Mouse (Mus musculus): ENCODE results near the gene Ino80d. TPM values are rescaled to one million over a fixed set of nuclear protein-coding genes. Genes with fewer than 3 reads are reported as not detected.
A peak's percentile ranks its signal among the peaks of the same experiment; 100 is the strongest.
"Not testable (repeated sequence)": the region's sequence is repeated elsewhere in the genome, so short reads cannot be mapped to it uniquely, and the experiment has no call there.

Gene Ino80d
- polyA plus RNA-seq (2015; fragmentation: Nextera tagmentation; extraction: Ambion mirVana), result 4.5 and 4.9 TPM in 2 replicates

GRCm38 (mm10) chr1:63114136-63114781 is at the start of gene Ino80d:
Gene Ino80d (minus strand): TSS chr1:63114667.
- no peaks in the 10 kb centered on the region for H3K27me3 ChIP-seq (ENCODE audit: control insufficient read depth, insufficient read depth, low read depth, low read length)
- H3K4me1 ChIP-seq (ENCODE audit: control insufficient read depth, low read depth, low read length), result peaks cover 18% of the 10 kb centered on the region
- H3K9ac ChIP-seq (ENCODE audit: low read depth, low read length), result peak within 1 kb of the TSS; percentile 99
- H3K4me3 ChIP-seq (ENCODE audit: low read depth, low read length), result peak within 1 kb of the TSS; percentile 90
- ATAC-seq (ENCODE audit: low read depth), result peak; percentile 80
- H3K36me3 ChIP-seq (ENCODE audit: control insufficient read depth, insufficient read depth), result peaks cover 11% of the 10 kb centered on the region
- 0% methylated on average over 34 of the region's 42 CpGs for WGBS (ENCODE audit: insufficient replicate concordance)
- peak within 1 kb of the TSS; percentile 98 for H3K27ac ChIP-seq (ENCODE audit: low read length)
- peak within 1 kb of the TSS; percentile 81 for H3K4me2 ChIP-seq (ENCODE audit: low read depth, low read length)
- no peaks in the 10 kb centered on the region for H3K9me3 ChIP-seq (replicated peaks; ENCODE audit: control insufficient read depth, low read length)

GRCm38 (mm10) chr1:63140231-63140630 is 25.8 kb upstream of the Ino80d start:
- Histone ChIP-seq H3K4me2 (ENCODE audit: low read depth, low read length) (no peak overlapping the region), H3K4me3 (ENCODE audit: low read depth, low read length) (no peak overlapping the region), H3K27me3 (ENCODE audit: control insufficient read depth, insufficient read depth, low read depth, low read length) (no peaks in the 10 kb centered on the region), H3K36me3 (ENCODE audit: control insufficient read depth, insufficient read depth) (peaks cover 16% of the 10 kb centered on the region), H3K4me1 (ENCODE audit: control insufficient read depth, low read depth, low read length) (no peaks in the 10 kb centered on the region; the same call in 1 of the 2 replicates), H3K27ac (ENCODE audit: low read length) (no peak overlapping the region), H3K9ac (ENCODE audit: low read depth, low read length) (no peak overlapping the region), H3K9me3 (replicated peaks; ENCODE audit: control insufficient read depth, low read length) (no peaks in the 10 kb centered on the region)
- 84% methylated on average over 13 of the region's 13 CpGs for WGBS (ENCODE audit: insufficient replicate concordance)
- ATAC-seq (ENCODE audit: low read depth), result no peak

GRCm38 (mm10) chr1:63138586-63138985 is 24.1 kb upstream of the Ino80d start:
- H3K4me3 ChIP-seq (ENCODE audit: low read depth, low read length); H3K36me3 ChIP-seq (ENCODE audit: control insufficient read depth, insufficient read depth); H3K9me3 ChIP-seq (replicated peaks; ENCODE audit: control insufficient read depth, low read length); H3K9ac ChIP-seq (ENCODE audit: low read depth, low read length); H3K27me3 ChIP-seq (ENCODE audit: control insufficient read depth, insufficient read depth, low read depth, low read length); H3K4me2 ChIP-seq (ENCODE audit: low read depth, low read length); H3K27ac ChIP-seq (ENCODE audit: low read length); ATAC-seq (ENCODE audit: low read depth); H3K4me1 ChIP-seq (ENCODE audit: control insufficient read depth, low read depth, low read length): not testable (repeated sequence)
- 74% methylated on average over 1 of the region's 1 CpGs for WGBS (ENCODE audit: insufficient replicate concordance)

- no peak overlapping the region for H3K4me2 ChIP-seq (ENCODE audit: low read depth, low read length)
- no peak for ATAC-seq (ENCODE audit: low read depth)
- H3K36me3 ChIP-seq (ENCODE audit: control insufficient read depth, insufficient read depth), result peaks cover 7% of the 10 kb centered on the region
- 63% methylated on average over 2 of the region's 2 CpGs for WGBS (ENCODE audit: insufficient replicate concordance)
- H3K27me3 ChIP-seq (ENCODE audit: control insufficient read depth, insufficient read depth, low read depth, low read length), result no peaks in the 10 kb centered on the region
- no peaks in the 10 kb centered on the region; the same call in 1 of the 2 replicates for H3K4me1 ChIP-seq (ENCODE audit: control insufficient read depth, low read depth, low read length)
- H3K4me3 ChIP-seq (ENCODE audit: low read depth, low read length), result no peak overlapping the region
- H3K9ac ChIP-seq (ENCODE audit: low read depth, low read length), result no peak overlapping the region
- no peak overlapping the region for H3K27ac ChIP-seq (ENCODE audit: low read length)
- H3K9me3 ChIP-seq (replicated peaks; ENCODE audit: control insufficient read depth, low read length), result no peaks in the 10 kb centered on the region
These were observed 23.5 kb upstream of the Ino80d start for GRCm38 (mm10) chr1:63137971-63138370.

GRCm38 (mm10) chr1:63134530-63134929 is 20.1 kb upstream of the Ino80d start:
- Histone ChIP-seq H3K4me1 (ENCODE audit: control insufficient read depth, low read depth, low read length) (peaks cover 6% of the 10 kb centered on the region), H3K9me3 (replicated peaks; ENCODE audit: control insufficient read depth, low read length) (no peaks in the 10 kb centered on the region), H3K27me3 (ENCODE audit: control insufficient read depth, insufficient read depth, low read depth, low read length) (no peaks in the 10 kb centered on the region), H3K36me3 (ENCODE audit: control insufficient read depth, insufficient read depth) (no peaks in the 10 kb centered on the region), H3K4me2 (ENCODE audit: low read depth, low read length) (no peak overlapping the region), H3K9ac (ENCODE audit: low read depth, low read length) (no peak overlapping the region), H3K4me3 (ENCODE audit: low read depth, low read length) (no peak overlapping the region), H3K27ac (ENCODE audit: low read length) (no peak overlapping the region)
- ATAC-seq (ENCODE audit: low read depth), result no peak
- WGBS (ENCODE audit: insufficient replicate concordance), result 69% methylated on average over 3 of the region's 3 CpGs

- Histone ChIP-seq H3K27me3 (ENCODE audit: control insufficient read depth, insufficient read depth, low read depth, low read length) (no peaks in the 10 kb centered on the region), H3K4me3 (ENCODE audit: low read depth, low read length) (no peak overlapping the region), H3K36me3 (ENCODE audit: control insufficient read depth, insufficient read depth) (no peaks in the 10 kb centered on the region), H3K9ac (ENCODE audit: low read depth, low read length) (no peak overlapping the region), H3K4me2 (ENCODE audit: low read depth, low read length) (no peak overlapping the region), H3K9me3 (replicated peaks; ENCODE audit: control insufficient read depth, low read length) (no peaks in the 10 kb centered on the region), H3K4me1 (ENCODE audit: control insufficient read depth, low read depth, low read length) (peaks cover 6% of the 10 kb centered on the region), H3K27ac (ENCODE audit: low read length) (no peak overlapping the region)
- 81% methylated on average over 11 of the region's 11 CpGs for WGBS (ENCODE audit: insufficient replicate concordance)
- no peak for ATAC-seq (ENCODE audit: low read depth)
These were observed 17.3 kb upstream of the Ino80d start for GRCm38 (mm10) chr1:63131766-63132165.

GRCm38 (mm10) chr1:63130883-63131282 is 16.4 kb upstream of the Ino80d start:
- Histone ChIP-seq H3K27me3 (ENCODE audit: control insufficient read depth, insufficient read depth, low read depth, low read length) (no peaks in the 10 kb centered on the region), H3K9ac (ENCODE audit: low read depth, low read length) (no peak overlapping the region), H3K4me1 (ENCODE audit: control insufficient read depth, low read depth, low read length) (peaks cover 6% of the 10 kb centered on the region), H3K9me3 (replicated peaks; ENCODE audit: control insufficient read depth, low read length) (no peaks in the 10 kb centered on the region), H3K36me3 (ENCODE audit: control insufficient read depth, insufficient read depth) (no peaks in the 10 kb centered on the region), H3K27ac (ENCODE audit: low read length) (no peak overlapping the region), H3K4me2 (ENCODE audit: low read depth, low read length) (no peak overlapping the region), H3K4me3 (ENCODE audit: low read depth, low read length) (no peak overlapping the region)
- no peak for ATAC-seq (ENCODE audit: low read depth)
- WGBS (ENCODE audit: insufficient replicate concordance), result 57% methylated on average over 2 of the region's 2 CpGs

GRCm38 (mm10) chr1:63129857-63130690 is 15.6 kb upstream of the Ino80d start:
- ATAC-seq (ENCODE audit: low read depth), result peak; percentile 66
- WGBS (ENCODE audit: insufficient replicate concordance), result 7% methylated on average over 18 of the region's 18 CpGs
- Histone ChIP-seq H3K9me3 (replicated peaks; ENCODE audit: control insufficient read depth, low read length) (no peaks in the 10 kb centered on the region), H3K4me1 (ENCODE audit: control insufficient read depth, low read depth, low read length) (peaks cover 6% of the 10 kb centered on the region), H3K4me2 (ENCODE audit: low read depth, low read length) (peak overlapping the region; percentile 70), H3K27ac (ENCODE audit: low read length) (peak overlapping the region; percentile 72), H3K27me3 (ENCODE audit: control insufficient read depth, insufficient read depth, low read depth, low read length) (no peaks in the 10 kb centered on the region), H3K36me3 (ENCODE audit: control insufficient read depth, insufficient read depth) (no peaks in the 10 kb centered on the region), H3K4me3 (ENCODE audit: low read depth, low read length) (peak overlapping the region; percentile 46), H3K9ac (ENCODE audit: low read depth, low read length) (peak overlapping the region; percentile 47)

GRCm38 (mm10) chr1:63129273-63129672 is 14.8 kb upstream of the Ino80d start:
- H3K4me3 ChIP-seq (ENCODE audit: low read depth, low read length), result no peak overlapping the region; the same call in 1 of the 2 replicates
- no peaks in the 10 kb centered on the region for H3K9me3 ChIP-seq (replicated peaks; ENCODE audit: control insufficient read depth, low read length)
- H3K27me3 ChIP-seq (ENCODE audit: control insufficient read depth, insufficient read depth, low read depth, low read length), result no peaks in the 10 kb centered on the region
- H3K9ac ChIP-seq (ENCODE audit: low read depth, low read length), result no peak overlapping the region
- WGBS (ENCODE audit: insufficient replicate concordance), result 48% methylated on average over 3 of the region's 3 CpGs
- peaks cover 6% of the 10 kb centered on the region for H3K4me1 ChIP-seq (ENCODE audit: control insufficient read depth, low read depth, low read length)
- no peak overlapping the region for H3K27ac ChIP-seq (ENCODE audit: low read length)
- no peak for ATAC-seq (ENCODE audit: low read depth)
- H3K4me2 ChIP-seq (ENCODE audit: low read depth, low read length), result peak overlapping the region; percentile 70; the same call in 1 of the 2 replicates
- H3K36me3 ChIP-seq (ENCODE audit: control insufficient read depth, insufficient read depth), result no peaks in the 10 kb centered on the region
